Mouse (Mus musculus) hindbrain, embryonic 11.5 days (tissue): ENCODE measurements around the gene Gm11559. TPM values are rescaled to one million over a fixed set of nuclear protein-coding genes. Genes with fewer than 3 reads are reported as not detected.
"Not testable (repeated sequence)": the region's sequence is repeated elsewhere in the genome, so short reads cannot be mapped to it uniquely, and the experiment has no call there.

Experiments
- ATAC-seq: fragments of 200-750 bp; cut with Nextera tagmentation; 2 replicates; pipeline ENCODE4 v1.8.0; 2017; ENCODE audit warnings: mild to moderate bottlenecking, moderate TSS enrichment, moderate library complexity; ENCODE audit not compliant: low FRiP score
- DNase-seq: peaks from one replicate; pipeline ENCODE4 v3.0.0-alpha.2; 2015; ENCODE audit warnings: low spot score
- H3K27ac ChIP-seq: fragments of 300-500 bp; sonication (generic); 2 replicates; pipeline ENCODE4 v1.5.1; 2014; ENCODE audit warnings: mild to moderate bottlenecking, low read depth, low read length
- H3K27me3 ChIP-seq: fragments of 300-500 bp; sonication (generic); 2 replicates; pipeline ENCODE4 v1.6.1; 2014; ENCODE audit warnings: mild to moderate bottlenecking, low read length, moderate library complexity, mixed read lengths; ENCODE audit not compliant: control insufficient read depth, insufficient read depth
- H3K36me3 ChIP-seq: fragments of 300-500 bp; sonication (generic); 2 replicates; pipeline ENCODE4 v1.6.1; 2014; ENCODE audit warnings: mild to moderate bottlenecking, low read length, moderate library complexity, mixed read lengths; ENCODE audit not compliant: control insufficient read depth, insufficient read depth
- H3K4me1 ChIP-seq: fragments of 300-500 bp; sonication (generic); replicated peaks from 2 replicates; pipeline ENCODE4 v1.6.1; 2014; ENCODE audit warnings: low read length, mixed read lengths; ENCODE audit not compliant: control insufficient read depth, insufficient read depth
- H3K4me2 ChIP-seq: fragments of 300-500 bp; sonication (generic); replicated peaks from 2 replicates; pipeline ENCODE4 v1.6.1; 2014; ENCODE audit warnings: mild to moderate bottlenecking, low read depth, low read length
- H3K4me3 ChIP-seq: fragments of 300-500 bp; sonication (generic); 2 replicates; pipeline ENCODE4 v1.5.1; 2014; ENCODE audit warnings: low read depth, low read length
- H3K9ac ChIP-seq: fragments of 300-500 bp; sonication (generic); 2 replicates; pipeline ENCODE4 v1.6.1; 2014; ENCODE audit warnings: low read depth, low read length
- H3K9me3 ChIP-seq: fragments of 300-500 bp; sonication (generic); 2 replicates; pipeline ENCODE4 v1.6.1; 2016; ENCODE audit warnings: low read length; ENCODE audit not compliant: control insufficient read depth
- WGBS: fragments of 180-500 bp; shearing (Covaris S2); extraction: QIAGEN DNeasy Blood & Tissue Kit; methylation state at CpG from one replicate; pipeline ENCODE4 v1.1.7; 2014; 5-methylcytosine and 5-hydroxymethylcytosine counted together
- polyA plus RNA-seq: library from polyadenylated mRNA; unstranded; fragments of >200 nt; fragmentation: Nextera tagmentation; extraction: Ambion mirVana; gene quantifications from 2 replicates; pipeline ENCODE4 v1.2.1, GENCODE M21; 2014

Gene Gm11559
- polyA plus RNA-seq = not detected in 2 replicates

DNA sequence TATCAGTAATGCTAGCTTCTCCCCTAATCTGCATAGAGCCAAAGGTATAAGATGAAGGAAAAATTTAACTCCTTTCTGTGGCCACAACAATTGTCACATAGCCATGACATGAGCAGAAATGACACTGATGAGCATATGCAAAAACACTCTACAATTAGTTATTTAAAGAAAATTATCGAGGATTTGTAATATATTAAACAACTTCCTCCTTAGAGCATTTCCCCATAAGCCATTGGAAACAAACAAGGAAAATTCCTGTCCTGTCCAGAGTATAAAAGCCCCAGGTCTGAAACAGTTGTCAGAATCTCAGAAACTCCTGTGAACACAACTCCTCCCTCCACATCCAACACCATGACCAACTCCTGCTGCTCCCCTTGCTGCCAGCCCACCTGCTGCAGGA, at the start of gene Gm11559:
Gm11559 (plus strand) TSS at position 301 of the 400 bp plus-strand sequence.
- 87% methylated on average over 1 of the region's 1 CpGs for WGBS
- not testable (repeated sequence) for H3K9me3 ChIP-seq, H3K36me3 ChIP-seq, DNase-seq, ATAC-seq, H3K4me3 ChIP-seq, H3K4me1 ChIP-seq, H3K27me3 ChIP-seq, H3K4me2 ChIP-seq, H3K27ac ChIP-seq, H3K9ac ChIP-seq

DNA sequence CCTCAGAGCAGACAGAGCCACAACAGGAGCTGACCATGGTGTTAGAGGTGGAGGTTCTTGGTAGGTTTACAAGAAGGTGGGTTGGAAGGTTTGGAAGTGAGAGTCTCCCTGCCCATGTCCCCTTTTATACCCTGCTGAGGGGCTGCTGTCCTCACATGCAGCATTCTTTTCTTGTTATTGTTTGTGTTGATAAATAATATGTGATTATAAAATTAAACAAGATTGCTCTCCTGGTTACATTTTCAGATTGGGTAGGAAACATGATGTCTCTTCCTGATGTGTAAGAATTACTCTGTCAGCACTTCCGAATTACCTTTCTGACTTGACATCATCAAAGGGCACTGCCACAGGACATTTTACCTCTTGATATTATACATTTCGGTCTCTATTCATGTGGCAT, 48.7 kb upstream of the Gm11559 start, which contains the start of gene Gm11564:
Gm11564 (minus strand) TSS at position 101 of the 400 bp plus-strand sequence.
- H3K4me2 ChIP-seq, H3K4me3 ChIP-seq, H3K9ac ChIP-seq, H3K27ac ChIP-seq, ATAC-seq, H3K4me1 ChIP-seq, H3K27me3 ChIP-seq, H3K9me3 ChIP-seq, DNase-seq, H3K36me3 ChIP-seq: not testable (repeated sequence)
- WGBS = 90% methylated on average over 2 of the region's 2 CpGs

DNA sequence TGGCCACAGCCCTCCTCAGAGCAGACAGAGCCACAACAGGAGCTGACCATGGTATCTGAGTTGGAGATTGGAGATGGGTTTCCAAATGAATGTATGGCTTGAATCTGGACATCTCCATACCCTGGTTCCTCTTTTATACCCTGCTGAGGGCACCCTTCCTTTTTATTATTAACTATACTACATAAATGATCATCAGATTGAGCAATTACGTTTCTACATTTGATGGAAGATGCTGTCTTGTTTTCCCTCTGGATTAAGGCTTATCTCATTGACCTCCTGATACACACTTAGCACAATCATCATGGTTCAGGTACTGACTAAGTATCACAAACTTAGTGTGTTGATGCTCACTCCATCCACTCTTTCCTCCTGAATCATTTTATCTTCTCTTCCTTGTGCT, 26.3 kb upstream of the Gm11559 start, which contains the start of gene 2300003K06Rik:
2300003K06Rik (minus strand) TSS at position 101 of the 400 bp plus-strand sequence.
- no peak within 1 kb of the TSS for H3K4me3 ChIP-seq
- no peak within 1 kb of the TSS for H3K4me2 ChIP-seq
- no peaks in the 10 kb centered on the region for H3K27me3 ChIP-seq
- H3K36me3 ChIP-seq = no peaks in the 10 kb centered on the region
- no peak for ATAC-seq
- no peaks in the 10 kb centered on the region for H3K4me1 ChIP-seq
- 85% methylated on average over 1 of the region's 1 CpGs for WGBS
- no peak for DNase-seq
- no peak within 1 kb of the TSS for H3K9ac ChIP-seq
- no peak within 1 kb of the TSS for H3K27ac ChIP-seq
- H3K9me3 ChIP-seq = no peaks in the 10 kb centered on the region

DNA sequence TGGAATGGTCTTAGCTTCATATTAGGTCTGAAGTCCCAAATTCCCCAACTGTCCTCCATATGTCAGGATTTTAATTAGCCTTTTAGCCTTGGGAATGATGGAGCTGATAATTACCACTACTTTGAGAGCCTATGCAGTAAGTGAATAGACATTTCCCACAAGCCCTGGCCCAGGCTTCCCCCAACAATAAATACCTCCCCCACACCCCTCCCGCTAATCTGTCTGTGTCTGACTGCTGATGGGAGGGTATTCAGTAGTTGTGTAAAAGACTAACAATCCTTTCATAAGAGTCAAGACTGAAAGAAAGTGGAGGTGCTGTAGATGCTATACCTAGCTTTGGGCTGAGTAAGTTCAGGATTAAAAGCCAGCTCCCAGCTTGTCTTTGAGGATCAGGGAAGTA, 22.1 kb upstream of the Gm11559 start:
- Histone ChIP-seq H3K27ac (no peak overlapping the region), H3K27me3 (no peaks in the 10 kb centered on the region), H3K4me1 (no peaks in the 10 kb centered on the region), H3K9ac (no peak overlapping the region), H3K9me3 (no peaks in the 10 kb centered on the region), H3K4me2 (no peak overlapping the region), H3K36me3 (no peaks in the 10 kb centered on the region), H3K4me3 (no peak overlapping the region)
- no peak for DNase-seq
- ATAC-seq = no peak
- WGBS = 82% methylated on average over 1 of the region's 1 CpGs

DNA sequence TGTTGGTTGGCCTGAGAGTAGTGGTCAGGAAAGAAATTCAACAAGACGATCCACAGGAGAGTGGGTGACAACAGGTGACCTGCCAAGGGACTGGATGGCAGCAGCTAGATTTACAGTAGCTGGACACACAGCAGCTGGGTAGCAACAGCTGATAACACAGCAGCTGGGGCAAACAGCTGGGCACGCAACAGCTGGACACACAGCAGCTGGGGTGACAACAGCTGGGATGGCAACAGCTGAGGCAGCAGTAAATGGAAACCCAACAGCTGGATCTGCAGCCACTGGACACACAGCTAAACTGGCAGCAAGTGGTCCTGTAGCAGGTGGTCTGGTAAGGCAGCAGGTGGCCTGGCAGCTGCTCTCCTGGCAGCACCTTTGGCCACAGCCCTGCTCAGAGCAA, 17.5 kb upstream of the Gm11559 start:
- WGBS = 86% methylated on average over 2 of the region's 2 CpGs
- ATAC-seq = no peak

DNA sequence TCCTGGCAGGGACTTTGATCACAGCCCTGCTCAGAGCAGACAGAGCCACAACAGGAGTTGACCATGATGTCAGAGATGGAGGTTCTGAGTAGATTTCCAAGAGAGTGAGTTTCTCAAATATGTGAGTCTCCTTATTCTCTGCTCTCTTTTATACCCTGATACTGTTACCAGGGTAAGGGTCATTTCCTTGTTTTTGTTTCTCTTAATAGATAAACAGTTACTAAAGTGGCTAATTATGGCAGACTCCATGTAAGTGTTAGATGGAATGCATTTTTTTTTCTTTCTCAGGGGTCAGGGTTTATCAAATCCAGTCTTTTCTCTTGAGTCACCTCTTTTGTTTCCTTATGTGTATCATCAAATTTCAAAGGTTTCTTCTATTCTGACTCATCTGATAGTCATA, 12.8 kb upstream of the Gm11559 start, which contains the start of gene Krtap4-16:
Krtap4-16 (minus strand) TSS at position 101 of the 400 bp plus-strand sequence.
- Histone ChIP-seq H3K9me3 (no peaks in the 10 kb centered on the region), H3K4me3 (no peak within 1 kb of the TSS), H3K9ac (no peak within 1 kb of the TSS), H3K4me2 (no peak within 1 kb of the TSS), H3K4me1 (no peaks in the 10 kb centered on the region), H3K27ac (no peak within 1 kb of the TSS), H3K27me3 (no peaks in the 10 kb centered on the region), H3K36me3 (no peaks in the 10 kb centered on the region)
- DNase-seq (no peak), ATAC-seq (no peak)

More for the DNA sequence above, 17.5 kb upstream of the Gm11559 start:
- no peaks in the 10 kb centered on the region for H3K9me3 ChIP-seq
- H3K27ac ChIP-seq = no peak overlapping the region
- no peak for DNase-seq
- H3K4me3 ChIP-seq = no peak overlapping the region
- H3K4me2 ChIP-seq = no peak overlapping the region
- no peaks in the 10 kb centered on the region for H3K27me3 ChIP-seq
- no peak overlapping the region for H3K9ac ChIP-seq
- no peaks in the 10 kb centered on the region for H3K36me3 ChIP-seq
- no peaks in the 10 kb centered on the region for H3K4me1 ChIP-seq

DNA sequence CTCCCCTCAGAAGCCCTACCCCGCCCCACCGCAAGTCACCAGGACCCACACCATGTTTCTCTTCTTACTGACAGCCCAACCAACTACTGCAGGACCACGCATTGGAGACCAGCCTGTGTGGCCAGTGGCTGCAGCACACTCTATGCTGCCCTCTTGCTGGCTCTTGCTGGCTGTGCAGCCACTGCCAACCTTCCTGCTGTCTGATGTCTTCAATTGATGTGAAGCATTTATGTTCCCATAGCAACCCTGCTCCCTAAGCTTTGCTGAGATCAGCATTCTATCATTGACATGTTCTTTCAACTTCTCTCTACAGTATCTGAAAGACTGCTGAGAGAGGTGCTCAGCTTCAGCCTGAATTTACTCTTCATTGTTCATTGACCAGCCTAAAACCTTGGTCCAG, 10.2 kb upstream of the Gm11559 start:
- Histone ChIP-seq H3K9ac (no peak overlapping the region), H3K4me2 (no peak overlapping the region), H3K36me3 (no peaks in the 10 kb centered on the region), H3K27me3 (no peaks in the 10 kb centered on the region), H3K4me3 (no peak overlapping the region), H3K9me3 (no peaks in the 10 kb centered on the region), H3K27ac (no peak overlapping the region), H3K4me1 (no peaks in the 10 kb centered on the region)
- ATAC-seq (no peak), DNase-seq (peak; percentile 25)
- WGBS = 63% methylated on average over 3 of the region's 3 CpGs

DNA sequence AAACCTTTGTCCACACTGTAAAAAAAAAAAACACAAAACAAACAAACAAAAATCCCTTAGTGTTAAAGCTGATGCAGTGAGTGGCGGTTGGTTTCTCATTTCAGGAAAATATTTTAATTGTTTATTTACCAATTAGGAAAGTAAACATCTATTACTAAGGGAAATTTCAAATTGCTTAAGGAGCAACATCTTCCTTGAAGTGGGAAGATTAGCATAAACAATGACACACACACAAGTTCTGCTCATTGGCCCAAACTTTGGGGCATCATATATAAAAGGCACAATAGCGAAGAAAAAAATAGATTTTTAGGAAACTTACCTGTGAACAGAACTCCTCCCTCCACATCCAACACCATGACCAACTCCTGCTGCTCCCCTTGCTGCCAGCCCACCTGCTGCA, 6.7 kb upstream of the Gm11559 start, which contains the start of gene Gm11568:
Gm11568 (plus strand) TSS at position 301 of the 400 bp plus-strand sequence.
- ATAC-seq (no peak), DNase-seq (no peak)
- H3K9me3 ChIP-seq = no peaks in the 10 kb centered on the region
- 80% methylated on average over 2 of the region's 2 CpGs for WGBS
- H3K27ac ChIP-seq = no peak within 1 kb of the TSS
- no peak within 1 kb of the TSS for H3K4me3 ChIP-seq
- H3K36me3 ChIP-seq = no peaks in the 10 kb centered on the region
- H3K27me3 ChIP-seq = no peaks in the 10 kb centered on the region
- no peak within 1 kb of the TSS for H3K9ac ChIP-seq
- no peak within 1 kb of the TSS for H3K4me2 ChIP-seq
- no peaks in the 10 kb centered on the region for H3K4me1 ChIP-seq

DNA sequence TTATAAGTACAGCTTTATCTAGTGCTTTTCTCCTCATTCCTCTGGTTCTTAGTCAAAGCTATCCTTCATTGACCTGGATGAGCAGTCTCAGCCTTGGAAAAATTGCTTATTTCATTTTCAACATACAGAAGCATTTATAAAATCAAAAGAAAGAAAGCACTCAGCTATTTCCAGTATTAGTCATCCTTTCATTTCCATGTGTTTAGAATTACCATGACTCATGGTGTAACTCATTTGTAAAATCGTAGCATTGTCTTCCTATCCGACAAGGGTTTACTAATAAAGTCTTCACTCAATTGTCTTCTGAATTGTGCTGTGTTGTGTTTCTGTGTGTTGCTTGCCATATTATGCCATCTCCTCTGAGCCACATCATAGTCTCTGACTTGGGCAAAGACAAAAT, 5.5 kb upstream of the Gm11559 start:
- no peaks in the 10 kb centered on the region for H3K4me1 ChIP-seq
- ATAC-seq (no peak), DNase-seq (no peak)
- no peak overlapping the region for H3K4me3 ChIP-seq
- no peak overlapping the region for H3K27ac ChIP-seq
- no peak overlapping the region for H3K9ac ChIP-seq
- no peaks in the 10 kb centered on the region for H3K27me3 ChIP-seq
- 85% methylated on average over 2 of the region's 2 CpGs for WGBS
- no peaks in the 10 kb centered on the region for H3K9me3 ChIP-seq
- no peaks in the 10 kb centered on the region for H3K36me3 ChIP-seq
- H3K4me2 ChIP-seq = no peak overlapping the region
